Mouse (Mus musculus) inflammation-experienced regulatory T-cells, adult 6 months (primary cell): ENCODE results near the gene Uggt2. TPM values are rescaled to one million over a fixed set of nuclear protein-coding genes. Genes with fewer than 3 reads are reported as not detected.

ENCODE experiments used
- ATAC-seq: one replicate; pipeline ENCODE4 v1.8.0; 2017
- polyA plus RNA-seq, 3 experiments: library from polyadenylated mRNA; unstranded; fragments of 100-300 nt; shearing (Covaris generic); gene quantifications; one replicate each; pipeline ENCODE4 v1.2.1; 2017

The Uggt2 gene
- polyA plus RNA-seq: 1 to 10 TPM in 2 of 3 experiments, under 1 TPM in 1; 0.59 to 3.8 (median 3.0) TPM

DNA sequence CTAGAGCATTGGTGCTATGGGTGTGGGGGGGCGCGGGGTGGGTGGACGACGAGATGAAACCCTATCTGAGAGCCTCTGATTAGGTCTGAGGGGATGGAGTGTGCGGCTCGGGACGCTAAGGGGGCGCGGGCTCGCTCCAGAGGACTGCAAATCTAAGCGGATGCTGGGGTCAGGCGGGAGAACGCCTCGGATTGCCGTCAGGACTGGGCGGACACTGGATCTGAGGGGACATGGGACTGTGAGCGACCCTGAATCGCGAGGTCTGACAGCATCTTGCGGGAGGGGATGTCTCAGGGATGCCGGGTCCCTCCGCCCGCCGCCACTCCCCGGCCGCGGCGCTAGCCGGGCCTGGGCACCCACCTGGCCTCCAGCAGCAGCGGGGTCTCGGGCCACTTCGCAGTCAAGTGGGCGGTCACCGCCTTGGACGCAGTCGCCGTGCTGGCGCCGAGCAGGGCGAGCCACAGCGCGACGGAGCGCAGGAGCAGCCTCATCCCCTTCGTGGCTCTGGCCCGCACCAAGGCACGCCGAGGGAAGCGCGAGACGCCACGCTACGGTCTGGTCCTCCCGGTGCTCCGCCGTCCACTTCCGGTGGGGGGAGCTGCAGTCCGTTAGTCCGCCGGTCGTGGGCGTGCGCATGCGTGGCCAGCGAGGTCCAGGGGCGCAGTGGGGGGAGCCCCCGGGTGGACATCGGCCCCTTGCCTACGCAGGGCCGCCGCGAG is at the start of gene Uggt2:
TSS of gene Uggt2 (minus strand) at position 580 of the 719 bp plus-strand sequence.
- no peak for ATAC-seq

DNA sequence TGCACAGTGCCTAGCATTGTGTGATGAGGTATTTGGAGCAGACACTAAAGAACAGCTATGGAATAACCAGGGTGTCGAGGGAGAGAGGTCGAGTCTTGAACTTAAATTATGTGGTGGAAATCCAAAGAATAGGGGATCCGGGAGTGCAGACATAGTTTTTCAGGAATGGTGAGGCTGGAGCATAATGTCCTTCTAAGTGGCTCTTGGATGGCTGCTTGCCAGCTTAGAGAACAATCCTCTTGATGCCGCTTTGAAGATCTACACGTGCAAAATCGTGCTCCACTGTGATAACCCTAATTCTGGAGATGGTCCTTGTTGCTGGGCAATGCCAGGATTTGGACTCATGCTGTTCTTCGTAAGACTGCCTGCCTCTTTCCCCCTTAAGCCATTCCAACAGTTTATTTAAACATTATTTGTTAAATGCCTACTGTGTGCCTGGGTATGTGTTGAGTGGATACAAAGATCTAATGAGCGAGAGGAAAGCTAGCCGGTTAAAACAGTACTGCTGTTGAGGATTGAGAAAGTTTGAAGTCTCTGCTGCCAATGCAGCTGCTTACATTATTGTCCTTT is 40.2 kb upstream of the Uggt2 start:
- no peak for ATAC-seq

DNA sequence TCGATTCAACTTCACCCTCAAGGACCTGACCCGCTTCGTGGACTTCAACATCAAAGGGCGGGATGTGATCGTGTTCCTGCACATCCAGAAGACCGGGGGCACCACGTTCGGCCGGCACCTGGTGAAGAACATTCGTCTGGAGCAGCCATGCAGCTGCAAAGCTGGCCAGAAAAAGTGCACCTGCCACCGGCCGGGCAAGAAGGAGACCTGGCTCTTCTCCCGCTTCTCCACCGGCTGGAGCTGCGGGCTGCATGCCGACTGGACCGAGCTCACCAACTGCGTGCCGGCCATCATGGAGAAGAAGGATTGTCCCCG is 39.5 kb upstream of the Uggt2 start:
- ATAC-seq: no peak

DNA sequence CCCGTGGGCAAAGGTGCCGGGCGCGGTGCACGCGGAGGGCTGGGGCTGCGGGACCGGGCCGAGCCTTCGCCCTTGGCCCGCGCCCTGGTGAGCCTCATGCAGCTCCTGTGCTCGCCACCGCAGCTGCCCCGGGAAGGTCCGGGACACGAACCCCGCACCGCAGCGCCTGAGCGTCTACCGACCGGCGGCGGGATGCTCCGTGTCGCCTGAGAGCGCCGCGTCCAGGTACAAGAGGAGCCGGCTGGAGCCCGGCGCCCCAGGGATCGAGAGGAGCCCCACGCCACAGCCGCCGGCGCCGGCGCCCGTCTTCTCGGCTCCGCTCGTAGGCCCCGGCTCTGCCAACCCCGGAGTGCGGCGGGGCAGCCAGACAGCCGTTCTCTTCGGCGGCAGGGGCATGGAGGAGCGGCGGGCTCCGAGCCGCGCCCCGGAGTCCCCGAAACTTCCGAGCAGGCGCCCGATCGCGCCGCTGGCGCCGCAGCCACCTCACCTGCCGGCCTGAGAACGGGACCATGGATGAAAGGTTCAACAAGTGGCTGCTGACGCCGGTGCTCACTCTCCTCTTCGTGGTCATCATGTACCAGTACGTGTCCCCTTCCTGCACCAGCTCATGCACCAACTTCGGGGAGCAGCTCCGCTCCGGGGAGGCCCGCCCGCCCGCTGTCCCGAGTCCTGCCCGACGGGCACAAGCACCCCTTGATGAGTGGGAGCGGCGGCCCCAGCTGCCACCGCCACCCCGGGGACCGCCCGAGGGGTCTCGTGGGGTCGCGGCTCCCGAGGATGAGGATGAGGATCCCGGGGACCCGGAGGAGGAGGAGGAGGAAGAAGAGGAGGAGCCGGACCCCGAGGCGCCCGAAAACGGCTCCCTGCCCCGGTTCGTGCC is 38.9 kb upstream of the Uggt2 start, which contains the start of gene Hs6st3:
TSS of gene Hs6st3 (plus strand) at position 436 of the 880 bp plus-strand sequence.
- no peak for ATAC-seq

DNA sequence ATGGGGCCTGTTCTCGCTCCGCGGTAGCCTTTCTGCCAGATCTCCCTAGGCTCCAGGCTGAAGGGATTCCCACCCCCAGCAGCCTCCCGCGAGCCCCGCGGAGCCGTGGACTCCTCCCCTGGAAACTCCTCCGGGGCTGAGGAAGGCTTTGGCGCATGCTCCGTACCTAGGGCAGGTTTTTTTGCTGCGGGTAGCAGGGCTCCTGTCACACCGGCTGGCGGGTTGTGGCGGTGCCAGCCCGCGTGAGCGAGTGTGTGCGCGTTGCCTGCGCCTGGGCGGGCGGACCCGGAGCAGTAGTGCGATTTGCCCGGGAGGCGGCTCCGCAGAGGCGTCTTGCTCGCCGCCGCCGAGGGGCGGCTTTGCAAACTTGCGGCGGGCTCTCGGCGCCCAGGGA is 38.3 kb upstream of the Uggt2 start:
- no peak for ATAC-seq

DNA sequence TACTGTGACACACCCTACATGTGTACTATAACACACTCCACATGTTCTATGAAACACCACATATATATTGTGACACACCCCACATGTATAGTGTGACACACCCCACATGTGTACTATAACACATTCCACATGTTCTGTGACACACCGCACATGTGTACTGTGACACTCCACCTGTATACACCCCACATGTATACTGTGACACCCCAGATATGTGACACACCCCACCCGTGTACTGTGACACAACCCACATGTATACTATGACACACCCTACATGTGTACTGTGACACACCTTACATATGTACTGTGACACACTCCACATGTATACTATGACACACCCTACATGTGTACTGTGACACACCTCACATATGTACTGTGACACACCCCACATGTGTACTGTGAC is 28.1 kb upstream of the Uggt2 start:
- ATAC-seq: no peak

DNA sequence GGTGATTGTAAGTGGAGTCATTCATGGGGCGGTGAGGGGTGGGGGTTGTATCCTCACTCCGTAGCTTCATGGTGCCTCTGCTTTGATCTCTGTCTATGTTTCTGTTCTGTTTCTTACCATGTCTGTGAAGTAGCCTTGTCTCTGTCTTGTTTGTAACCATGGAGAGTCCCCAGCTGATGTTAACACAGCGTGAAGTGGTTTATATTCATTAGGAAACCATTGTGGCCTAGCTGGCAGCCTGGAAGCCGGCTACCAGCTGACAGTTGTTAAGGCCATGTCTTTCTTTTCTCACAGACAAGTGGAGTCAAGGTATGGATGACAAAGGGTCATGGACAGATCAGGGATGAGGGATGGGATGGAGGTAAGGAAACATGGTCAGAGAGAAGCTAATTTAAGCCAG is 26.6 kb upstream of the Uggt2 start:
- no peak for ATAC-seq

DNA sequence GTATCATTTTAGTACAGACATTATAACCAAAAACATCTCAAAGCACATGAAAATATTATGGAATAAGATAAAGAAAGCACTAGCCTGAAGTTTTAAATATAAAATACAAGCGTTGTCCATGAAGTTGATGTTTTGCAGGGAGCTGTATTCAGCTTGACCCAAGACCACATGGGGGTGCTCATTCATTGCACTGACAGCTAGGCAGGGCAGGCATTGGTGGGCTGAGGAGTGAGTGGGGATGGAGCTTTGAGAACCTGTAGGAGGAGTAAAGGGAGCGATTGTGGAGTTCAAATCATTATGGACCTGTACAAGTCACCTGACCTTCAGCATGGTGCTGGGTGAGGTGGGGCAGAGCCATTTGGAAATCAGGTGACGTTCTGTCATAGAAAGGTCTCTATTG is 24.8 kb upstream of the Uggt2 start:
- ATAC-seq: no peak

DNA sequence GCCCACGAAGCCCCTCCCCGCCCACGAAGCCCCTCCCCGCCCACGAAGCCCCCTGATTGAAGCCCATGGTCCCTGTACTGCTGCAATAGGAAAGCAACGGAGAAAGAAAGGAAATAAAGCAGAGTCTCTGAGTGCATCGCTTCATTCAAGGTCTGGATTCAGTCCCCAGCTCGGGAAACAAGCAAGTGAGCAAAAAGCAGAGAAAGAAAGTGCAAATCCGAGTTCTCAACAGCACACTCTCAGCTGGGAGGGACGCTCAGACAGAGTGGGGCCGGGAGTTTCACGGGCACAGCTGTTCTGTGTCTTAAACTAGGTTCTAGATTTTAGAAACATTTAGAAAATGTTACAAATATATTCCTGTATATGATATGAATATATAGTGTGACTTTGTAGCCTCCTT is 24.4 kb upstream of the Uggt2 start:
- no peak for ATAC-seq

DNA sequence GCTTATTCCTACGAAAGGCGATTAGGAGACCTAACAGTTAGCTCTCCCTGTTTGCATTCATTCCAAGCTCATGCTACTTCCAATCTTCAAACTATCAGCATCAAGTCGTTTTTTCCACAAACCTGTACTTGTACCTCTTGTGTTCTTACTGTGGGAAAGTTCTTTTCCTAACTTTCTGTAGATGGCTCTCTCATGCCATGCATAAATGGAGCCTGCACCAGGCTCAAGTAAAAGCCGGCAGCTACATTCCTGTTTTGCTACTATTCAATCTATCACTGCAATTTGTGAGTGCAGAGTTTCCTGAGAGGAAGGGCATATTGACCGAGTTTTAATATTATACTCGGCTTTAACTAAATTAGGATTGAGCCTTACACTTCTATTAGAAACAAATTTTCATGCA is 13.3 kb upstream of the Uggt2 start:
- ATAC-seq: no peak

DNA sequence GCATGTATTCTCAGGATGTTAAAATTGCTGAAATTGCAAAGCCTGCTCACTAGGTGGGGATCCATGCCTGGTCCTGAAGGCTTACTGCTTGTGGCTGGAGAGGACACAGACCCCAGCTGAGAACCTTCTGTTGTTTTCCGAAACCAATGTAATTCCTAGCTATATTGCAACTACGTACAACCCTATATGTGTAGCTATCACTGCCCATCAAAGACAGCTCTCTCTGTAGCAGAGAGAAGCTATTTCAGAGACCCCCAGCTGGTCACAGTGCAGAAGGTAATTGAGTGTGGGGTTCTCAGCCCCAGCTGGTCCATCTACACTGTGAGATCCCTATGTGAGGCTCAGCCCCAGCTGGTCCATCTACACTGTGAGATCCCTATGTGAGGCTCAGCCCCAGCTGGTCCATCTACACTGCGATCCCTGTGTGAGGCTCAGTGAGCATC is 10.6 kb upstream of the Uggt2 start:
- no peak for ATAC-seq

DNA sequence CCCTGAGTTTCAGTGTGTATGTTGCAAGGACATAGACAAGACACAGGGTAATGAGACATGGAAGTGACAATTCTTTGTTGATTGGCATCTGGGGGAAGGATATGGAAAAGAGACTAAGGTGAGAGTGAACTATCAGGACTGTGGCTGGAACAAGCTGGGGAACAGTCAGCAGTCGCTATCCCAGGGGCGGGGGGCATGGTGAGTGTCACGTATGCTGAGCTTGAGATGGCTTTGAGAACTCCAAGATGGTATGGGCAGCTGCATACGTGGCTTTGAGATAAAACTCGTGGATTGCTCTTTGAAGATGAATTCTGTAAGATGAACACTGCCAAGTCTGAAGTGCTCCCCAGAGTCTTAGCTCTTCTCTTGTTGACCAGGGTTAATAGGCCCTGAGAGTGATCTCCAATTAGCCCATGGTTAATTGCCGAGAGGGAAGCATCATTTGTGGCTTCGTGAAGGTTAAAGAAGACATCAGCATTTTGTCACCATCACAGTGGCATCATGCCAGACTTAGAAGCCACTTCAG is 9.6 kb upstream of the Uggt2 start:
- no peak for ATAC-seq

DNA sequence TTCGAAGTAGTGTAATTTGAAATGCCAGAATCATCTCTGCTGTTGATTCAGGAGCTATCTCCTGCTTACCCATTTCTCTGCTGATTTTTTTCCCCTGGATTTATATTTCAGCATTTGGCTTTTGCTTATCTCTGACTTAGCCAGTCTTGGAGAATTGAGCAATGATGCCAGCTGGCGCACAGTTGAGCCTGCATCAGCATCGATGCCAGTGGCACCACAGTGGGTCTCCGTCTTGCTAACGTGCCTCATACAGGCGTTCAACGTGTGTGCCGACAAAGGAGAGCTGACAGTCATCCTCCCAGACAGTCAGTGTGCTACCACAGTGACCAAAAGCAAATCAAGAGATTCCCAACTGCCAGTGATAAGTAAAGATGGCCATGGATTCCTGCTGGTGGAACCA is 8.4 kb upstream of the Uggt2 start:
- no peak for ATAC-seq

DNA sequence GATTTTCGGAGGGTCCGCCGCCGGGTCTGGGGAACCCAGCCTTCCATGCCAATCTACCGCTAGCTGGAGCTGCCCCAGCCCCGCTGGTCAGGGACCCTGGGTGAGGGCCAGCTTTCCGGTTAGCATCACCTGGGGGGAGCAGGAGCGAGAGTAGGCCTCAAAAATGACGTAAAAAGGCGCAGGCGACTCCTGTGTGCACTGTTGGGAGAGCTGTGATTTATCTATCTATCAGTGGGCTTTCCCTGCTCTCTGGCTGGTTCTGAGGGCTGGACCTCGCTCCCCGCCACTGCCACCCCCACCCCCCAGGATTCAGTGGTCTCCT is 301 bp upstream of the Uggt2 start:
- no peak for ATAC-seq

DNA sequence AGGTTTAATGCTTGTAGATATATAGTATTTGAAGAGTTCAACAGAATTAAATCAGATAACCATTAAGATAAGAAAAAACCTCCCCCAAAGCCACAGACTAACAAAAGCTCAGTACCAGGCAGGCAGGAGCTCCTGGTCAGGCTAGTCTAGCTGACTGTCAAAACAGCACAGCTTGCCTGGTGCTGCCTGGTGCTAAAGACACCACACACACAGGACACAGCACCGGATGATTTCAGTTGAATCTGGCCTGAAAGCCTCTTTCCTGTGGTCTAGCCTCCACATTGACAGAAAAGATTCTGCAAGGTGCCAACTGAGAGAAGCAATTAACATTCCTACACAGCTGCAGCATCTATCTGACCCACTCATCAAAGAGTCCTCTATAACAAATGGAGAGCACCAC is 37.4 kb downstream of the Uggt2 start:
- ATAC-seq: no peak

DNA sequence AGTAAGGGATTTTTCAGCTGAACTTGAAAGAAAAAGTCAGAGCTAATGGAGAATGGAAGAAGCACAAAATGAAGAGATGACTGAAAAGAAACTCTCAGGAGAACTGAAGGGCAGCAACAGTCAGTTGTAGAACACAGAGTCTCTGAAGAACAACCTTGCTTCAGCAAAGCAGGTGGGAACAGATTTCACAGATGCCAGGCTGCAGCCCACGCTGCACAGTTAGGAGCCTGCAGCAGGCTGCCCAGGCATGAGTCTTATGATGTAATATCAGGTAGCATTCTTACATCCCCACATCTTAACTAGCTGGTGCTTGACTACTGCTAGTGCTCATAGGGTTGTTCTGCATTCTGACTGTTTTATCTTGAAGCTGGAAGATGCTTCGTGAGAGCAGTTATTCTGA is 38.5 kb downstream of the Uggt2 start:
- no peak for ATAC-seq

DNA sequence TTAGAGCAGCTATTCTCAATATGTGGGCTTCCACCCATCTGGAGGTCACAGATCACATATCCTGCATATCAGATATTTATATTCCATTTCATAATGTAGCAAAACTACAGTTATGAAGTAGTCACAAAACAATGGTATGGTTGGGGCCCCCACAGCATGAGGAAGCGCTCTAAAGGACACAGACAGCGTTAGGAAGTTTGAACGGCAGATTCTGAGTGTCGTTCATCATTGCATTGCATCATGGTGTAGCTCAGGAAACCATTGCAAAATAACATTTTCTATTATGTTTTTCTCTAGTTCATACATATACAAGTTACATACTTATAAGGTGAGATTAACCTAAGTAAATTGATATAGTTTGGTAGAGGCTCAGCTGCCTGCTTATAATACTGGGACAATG is 42.2 kb downstream of the Uggt2 start:
- no peak for ATAC-seq

DNA sequence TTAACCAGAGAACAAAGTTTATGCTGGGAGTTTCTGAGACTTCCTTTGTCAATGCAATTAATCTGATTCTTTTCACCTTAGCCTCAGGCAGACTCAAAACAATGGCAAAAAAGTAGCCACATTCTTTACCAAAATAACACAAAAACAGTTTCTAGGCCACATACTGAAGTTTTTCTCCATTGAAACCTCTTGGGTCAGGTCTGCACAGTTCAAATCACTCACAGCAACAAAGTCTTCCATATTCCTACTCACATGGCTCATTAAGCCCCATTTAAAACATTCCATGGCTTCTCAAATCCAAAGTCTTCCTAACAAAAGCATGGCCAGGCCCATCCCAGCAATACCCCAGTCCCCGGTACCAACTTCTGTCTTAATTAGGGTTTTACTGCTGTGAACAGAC is 46.3 kb downstream of the Uggt2 start:
- no peak for ATAC-seq

DNA sequence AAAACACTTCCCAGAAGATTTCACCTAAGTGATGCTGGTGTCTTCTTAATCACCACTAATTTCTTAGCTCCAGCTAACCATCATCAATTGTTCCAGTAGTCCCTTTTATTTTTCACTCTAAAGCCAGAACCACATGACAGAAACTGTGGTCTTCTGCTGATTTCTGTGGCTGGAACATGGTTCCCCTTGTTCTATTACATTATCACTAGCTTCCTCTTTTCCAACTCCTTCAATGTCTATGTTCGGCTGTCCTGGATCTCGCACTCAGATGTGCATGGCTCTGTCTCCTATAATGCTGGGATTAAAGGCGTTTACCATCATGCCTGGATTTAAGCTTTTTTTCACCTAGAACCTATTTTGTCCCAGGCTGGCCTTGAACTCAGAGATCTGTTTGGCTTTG is 46.9 kb downstream of the Uggt2 start:
- ATAC-seq: no peak

DNA sequence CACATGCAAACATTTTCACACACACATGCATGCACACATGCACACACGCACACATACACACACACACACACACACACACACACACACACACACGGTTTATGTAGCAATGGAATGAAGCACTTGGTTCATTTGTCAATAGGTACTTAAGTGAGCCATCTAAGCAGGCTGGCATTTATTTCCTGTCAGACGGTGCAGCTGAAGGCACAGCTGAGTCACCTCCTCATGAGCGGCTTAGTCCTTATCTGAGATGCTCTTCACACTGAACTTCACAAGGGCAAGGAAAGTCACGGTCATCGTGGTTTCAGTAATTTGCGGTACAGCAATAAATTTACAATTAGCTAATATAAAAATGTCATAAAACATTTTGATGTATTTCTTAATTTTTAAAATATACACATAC is 55.5 kb downstream of the Uggt2 start:
- ATAC-seq: no peak

DNA sequence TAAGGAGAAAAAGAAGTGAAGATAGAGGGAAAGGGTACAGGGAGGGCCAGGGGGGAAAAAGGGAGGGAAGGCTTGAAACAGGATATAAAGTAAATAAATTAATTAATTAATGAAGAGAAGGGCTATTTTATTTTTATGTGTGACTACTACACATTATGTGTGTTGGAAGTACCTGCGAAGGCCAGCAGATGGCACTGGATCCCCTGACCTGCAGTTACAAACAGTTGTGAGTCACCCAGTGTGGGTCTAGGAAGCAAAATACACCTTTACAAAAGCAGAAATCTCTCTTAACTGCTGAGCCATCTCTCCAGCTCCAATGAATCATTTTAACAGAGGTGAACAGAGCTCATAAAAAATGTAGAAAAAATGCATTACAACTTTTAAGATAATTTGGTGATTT is 59.0 kb downstream of the Uggt2 start:
- no peak for ATAC-seq

DNA sequence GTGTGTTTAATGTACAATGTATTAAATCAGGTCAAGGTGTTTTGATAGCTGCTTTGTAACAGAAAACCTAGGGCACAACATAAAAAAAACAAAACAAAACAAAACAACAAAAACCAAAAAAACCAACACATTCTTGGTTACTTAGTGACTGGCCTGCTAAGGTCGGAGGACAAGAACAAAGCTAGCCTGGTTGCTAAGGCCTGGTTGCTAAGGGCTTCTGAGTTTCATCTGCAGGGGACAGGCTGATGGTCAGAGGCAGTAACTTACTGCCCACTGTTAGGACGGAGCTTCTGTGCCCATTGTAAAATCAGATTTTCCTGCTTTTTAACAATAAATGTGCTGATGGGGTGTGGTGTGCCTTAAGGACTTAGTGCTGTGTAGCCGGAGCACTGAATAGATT is 61.5 kb downstream of the Uggt2 start:
- ATAC-seq: no peak

DNA sequence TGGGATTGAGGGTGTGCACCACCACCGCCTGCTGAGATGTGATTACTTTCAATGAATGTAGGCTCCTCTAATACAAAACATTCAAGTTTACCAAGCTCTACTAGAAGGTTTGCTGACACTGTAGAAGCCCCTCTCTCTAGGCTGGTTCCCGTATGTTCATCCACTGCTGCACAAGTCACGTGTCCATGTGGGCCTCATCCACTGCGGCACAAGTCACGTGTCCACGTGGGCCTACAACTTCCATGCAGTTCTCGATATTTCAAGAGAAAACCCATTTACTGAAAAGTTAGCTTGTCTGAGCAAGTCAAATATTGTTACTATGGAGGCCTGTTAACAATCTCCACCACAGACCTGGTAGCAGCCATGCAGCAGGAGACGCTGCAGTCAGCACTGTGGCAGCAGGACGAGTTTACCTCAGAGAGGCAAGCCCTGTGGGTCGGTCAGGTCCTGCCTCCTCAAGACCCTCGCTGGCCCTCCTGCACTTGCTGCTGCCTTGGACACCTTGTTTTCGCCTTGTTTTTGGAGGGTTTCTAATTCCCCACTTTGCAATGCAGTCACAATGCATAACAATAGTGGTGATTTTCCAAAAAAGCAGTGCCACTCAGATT is 62.0 kb downstream of the Uggt2 start:
- ATAC-seq: no peak
